Mouse (Mus musculus) bone marrow, adult 2 months (tissue): Measurements from ENCODE around the gene Duxbl2.
"Not testable (repeated sequence)": the region's sequence is repeated elsewhere in the genome, so short reads cannot be mapped to it uniquely, and the experiment has no call there.

Experiments used
- CTCF ChIP-seq: fragments of 200-500 bp; IDR thresholded peaks from 2 replicates; pipeline ENCODE4 v1.5.1; 2011; ENCODE audit warnings: low read length, control low read depth; ENCODE audit not compliant: control insufficient read depth, insufficient read depth
- POLR2A ChIP-seq: fragments of 200-500 bp; IDR thresholded peaks from 2 replicates; pipeline ENCODE4 v1.6.1; 2011; ENCODE audit warnings: low read depth, mild to moderate bottlenecking, control low read depth, low read length, borderline replicate concordance; ENCODE audit not compliant: control insufficient read depth

DNA sequence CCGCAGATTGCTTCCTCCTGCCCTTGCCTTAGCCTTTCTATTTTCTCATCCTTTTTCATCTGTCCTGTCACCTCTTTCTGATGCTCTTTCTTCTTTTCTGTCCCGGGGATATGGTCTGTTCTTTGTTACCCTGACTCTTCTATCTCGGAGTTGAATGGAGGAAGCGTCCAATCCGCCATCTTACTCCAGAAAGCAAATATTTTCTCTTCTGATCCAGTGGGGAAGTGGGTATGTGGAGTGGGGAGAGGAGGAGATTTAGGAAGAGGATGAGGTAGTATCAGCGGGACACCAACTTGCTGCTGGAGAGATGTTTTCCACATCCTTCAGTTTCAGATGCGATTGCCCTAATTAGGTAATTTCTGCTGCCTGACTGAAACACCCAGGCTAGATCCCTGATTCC lies 946 bp downstream of the Duxbl2 start:
- not testable (repeated sequence) for TF ChIP-seq CTCF, POLR2A
